Mouse (Mus musculus) lung, embryonic 16.5 days (tissue): ENCODE results near the gene Gas2. TPM values are rescaled to one million over a fixed set of nuclear protein-coding genes. Genes with fewer than 3 reads are reported as not detected.

Source experiments
- ATAC-seq: fragments of 200-750 bp; cut with Nextera tagmentation; 2 replicates; pipeline ENCODE4 v1.8.0; 2017; ENCODE audit warnings: low read depth, mild to moderate bottlenecking, moderate library complexity
- H3K27ac ChIP-seq: fragments of 300-500 bp; sonication (generic); 2 replicates; pipeline ENCODE4 v1.5.1; 2014; ENCODE audit warnings: mild to moderate bottlenecking, control low read depth, low read length
- H3K27me3 ChIP-seq: fragments of 300-500 bp; sonication (generic); 2 replicates; pipeline ENCODE4 v1.6.1; 2014; ENCODE audit warnings: low read depth, low read length, mixed read lengths; ENCODE audit not compliant: control insufficient read depth, insufficient read depth
- H3K36me3 ChIP-seq: fragments of 300-500 bp; sonication (generic); 2 replicates; pipeline ENCODE4 v1.6.1; 2014; ENCODE audit warnings: low read length; ENCODE audit not compliant: control insufficient read depth, insufficient read depth
- H3K4me1 ChIP-seq: fragments of 300-500 bp; sonication (generic); replicated peaks from 2 replicates; pipeline ENCODE4 v1.6.1; 2014; ENCODE audit warnings: low read length, mixed read lengths; ENCODE audit not compliant: control insufficient read depth, insufficient read depth
- H3K4me2 ChIP-seq: fragments of 300-500 bp; sonication (generic); 2 replicates; pipeline ENCODE4 v1.6.1; 2014; ENCODE audit warnings: low read depth, low read length, control low read depth
- H3K4me3 ChIP-seq: fragments of 300-500 bp; sonication (generic); 2 replicates; pipeline ENCODE4 v1.5.1; 2014; ENCODE audit warnings: mild to moderate bottlenecking, low read length, control low read depth
- H3K9ac ChIP-seq: fragments of 300-500 bp; sonication (generic); 2 replicates; pipeline ENCODE4 v1.6.1; 2014; ENCODE audit warnings: low read length, control low read depth
- H3K9me3 ChIP-seq: fragments of 300-500 bp; sonication (generic); 2 replicates; pipeline ENCODE4 v1.6.1; 2016; ENCODE audit warnings: low read length; ENCODE audit not compliant: control insufficient read depth
- WGBS: fragments of 180-500 bp; shearing (Covaris S2); extraction: QIAGEN DNeasy Blood & Tissue Kit; methylation state at CpG from one replicate; pipeline ENCODE4 v1.1.7; 2014; 5-methylcytosine and 5-hydroxymethylcytosine counted together
- polyA plus RNA-seq: library from polyadenylated mRNA; unstranded; fragments of >200 nt; fragmentation: Nextera tagmentation; extraction: Ambion mirVana; gene quantifications from 2 replicates; pipeline ENCODE4 v1.2.1, GENCODE M21; 2015

Gene Gas2
- polyA plus RNA-seq, 1 experiment from 2014 or later, result 9.4 TPM

GRCm38 (mm10) chr7:51894133-51894801 is 32.5 kb downstream of the Gas2 start:
- no peak overlapping the region for H3K4me2 ChIP-seq

GRCm38 (mm10) chr7:51894939-51895338 is 33.1 kb downstream of the Gas2 start:
- Histone ChIP-seq H3K4me1 (no peaks in the 10 kb centered on the region), H3K36me3 (no peaks in the 10 kb centered on the region), H3K27me3 (no peaks in the 10 kb centered on the region), H3K4me2 (no peak overlapping the region), H3K9me3 (no peaks in the 10 kb centered on the region), H3K27ac (no peak overlapping the region), H3K4me3 (no peak overlapping the region), H3K9ac (no peak overlapping the region)
- WGBS, result 63% methylated on average over 2 of the region's 2 CpGs
- ATAC-seq, result no peak

More at GRCm38 (mm10) chr7:51894133-51894801, 32.5 kb downstream of the Gas2 start:
- H3K27me3 ChIP-seq, result no peaks in the 10 kb centered on the region
- no peaks in the 10 kb centered on the region for H3K36me3 ChIP-seq
- H3K9ac ChIP-seq, result no peak overlapping the region
- 77% methylated on average over 4 of the region's 4 CpGs for WGBS
- no peaks in the 10 kb centered on the region for H3K4me1 ChIP-seq
- no peaks in the 10 kb centered on the region for H3K9me3 ChIP-seq
- no peak overlapping the region for H3K4me3 ChIP-seq
- ATAC-seq, result no peak
- no peak overlapping the region for H3K27ac ChIP-seq

- Histone ChIP-seq H3K36me3 (no peaks in the 10 kb centered on the region), H3K4me3 (no peak overlapping the region), H3K27me3 (no peaks in the 10 kb centered on the region), H3K9ac (no peak overlapping the region; the same call in 1 of the 2 replicates), H3K27ac (no peak overlapping the region), H3K4me2 (no peak overlapping the region), H3K4me1 (no peaks in the 10 kb centered on the region), H3K9me3 (no peaks in the 10 kb centered on the region)
- WGBS, result 70% methylated on average over 6 of the region's 6 CpGs
- ATAC-seq, result no peak
Measured at GRCm38 (mm10) chr7:51899066-51899465, 37.3 kb downstream of the Gas2 start.

GRCm38 (mm10) chr7:51913292-51914050 is 51.7 kb downstream of the Gas2 start:
- Histone ChIP-seq H3K4me2 (no peak overlapping the region), H3K27ac (no peak overlapping the region), H3K27me3 (no peaks in the 10 kb centered on the region), H3K4me1 (peaks cover 5% of the 10 kb centered on the region; the same call in 1 of the 2 replicates), H3K9ac (no peak overlapping the region), H3K36me3 (no peaks in the 10 kb centered on the region), H3K9me3 (no peaks in the 10 kb centered on the region), H3K4me3 (no peak overlapping the region)
- peak; percentile 70 for ATAC-seq
- 67% methylated on average over 3 of the region's 3 CpGs for WGBS

DNA sequence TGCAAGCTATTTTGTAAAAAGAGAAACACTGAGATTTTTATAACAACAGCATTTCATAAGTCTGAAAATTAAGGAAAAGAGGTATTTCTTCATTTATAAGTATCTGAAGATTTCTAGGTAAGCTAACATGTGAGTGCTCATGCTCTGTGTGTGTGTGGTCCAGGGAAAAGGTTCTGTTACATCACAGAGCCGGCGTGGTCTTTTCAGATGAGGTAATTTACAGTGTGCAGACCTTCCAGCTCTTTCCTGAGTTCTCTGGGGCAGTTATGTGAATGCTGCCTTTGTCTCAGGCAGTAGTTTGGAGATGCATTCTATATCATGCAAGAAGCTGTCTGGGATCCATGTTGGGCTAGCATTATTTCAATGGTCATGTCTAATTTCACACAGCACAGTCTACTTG is 52.3 kb downstream of the Gas2 start:
- Histone ChIP-seq H3K4me1 (peaks cover 5% of the 10 kb centered on the region; the same call in 1 of the 2 replicates), H3K4me3 (no peak overlapping the region), H3K27ac (no peak overlapping the region), H3K9me3 (no peaks in the 10 kb centered on the region), H3K27me3 (no peaks in the 10 kb centered on the region), H3K9ac (no peak overlapping the region), H3K4me2 (no peak overlapping the region), H3K36me3 (no peaks in the 10 kb centered on the region)
- ATAC-seq, result no peak
- 64% methylated on average over 2 of the region's 2 CpGs for WGBS

- WGBS, result 44% methylated on average over 10 of the region's 10 CpGs
- Histone ChIP-seq H3K9me3 (no peaks in the 10 kb centered on the region), H3K4me2 (no peak overlapping the region), H3K4me1 (no peaks in the 10 kb centered on the region), H3K27me3 (no peaks in the 10 kb centered on the region), H3K27ac (no peak overlapping the region), H3K9ac (no peak overlapping the region), H3K36me3 (no peaks in the 10 kb centered on the region), H3K4me3 (no peak overlapping the region)
- no peak for ATAC-seq
Measured at GRCm38 (mm10) chr7:51928761-51929519, 67.1 kb downstream of the Gas2 start.

DNA sequence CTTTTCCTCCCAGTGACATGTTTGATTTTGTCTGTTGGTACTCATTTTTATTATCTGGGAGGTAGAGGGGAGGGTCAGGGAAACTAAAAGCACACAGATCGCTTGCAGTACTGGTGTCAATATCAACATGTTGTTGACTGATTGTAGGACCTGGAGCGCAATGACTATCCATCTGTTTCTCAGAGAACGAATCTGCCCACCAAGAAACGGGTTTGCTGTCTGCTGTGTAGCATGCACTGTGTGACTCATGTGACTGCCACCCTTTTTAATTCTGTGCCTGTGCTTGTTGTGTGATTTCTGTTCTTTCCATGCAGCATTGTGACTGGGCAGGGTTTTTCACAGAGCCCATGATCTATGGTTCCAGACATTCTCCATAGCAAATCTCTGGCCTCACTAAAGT is 69.4 kb downstream of the Gas2 start:
- Histone ChIP-seq H3K4me1 (no peaks in the 10 kb centered on the region), H3K4me3 (no peak overlapping the region), H3K9me3 (no peaks in the 10 kb centered on the region), H3K27ac (no peak overlapping the region), H3K36me3 (no peaks in the 10 kb centered on the region), H3K27me3 (no peaks in the 10 kb centered on the region), H3K4me2 (no peak overlapping the region), H3K9ac (no peak overlapping the region)
- no peak for ATAC-seq
- 85% methylated on average over 4 of the region's 4 CpGs for WGBS

GRCm38 (mm10) chr7:51937337-51937736 is 75.5 kb downstream of the Gas2 start:
- Histone ChIP-seq H3K36me3 (no peaks in the 10 kb centered on the region), H3K4me1 (no peaks in the 10 kb centered on the region), H3K27ac (no peak overlapping the region), H3K9me3 (no peaks in the 10 kb centered on the region), H3K4me3 (no peak overlapping the region), H3K4me2 (no peak overlapping the region), H3K9ac (no peak overlapping the region), H3K27me3 (no peaks in the 10 kb centered on the region)
- WGBS, result 77% methylated on average over 1 of the region's 1 CpGs
- no peak for ATAC-seq

GRCm38 (mm10) chr7:51940461-51940860 is 78.6 kb downstream of the Gas2 start:
- Histone ChIP-seq H3K27me3 (no peaks in the 10 kb centered on the region), H3K4me1 (no peaks in the 10 kb centered on the region), H3K4me3 (no peak overlapping the region), H3K4me2 (no peak overlapping the region), H3K27ac (no peak overlapping the region), H3K36me3 (no peaks in the 10 kb centered on the region), H3K9me3 (no peaks in the 10 kb centered on the region), H3K9ac (no peak overlapping the region)
- no peak for ATAC-seq
- 68% methylated on average over 2 of the region's 2 CpGs for WGBS
